Mouse (Mus musculus) right cerebral cortex, postnatal 36 days (tissue): ENCODE results near the gene Nagk.
"Not testable (repeated sequence)": the region's sequence is repeated elsewhere in the genome, so short reads cannot be mapped to it uniquely, and the experiment has no call there.

ENCODE experiments used
- DNase-seq, 2 experiments: peaks; one replicate each; pipeline ENCODE4 v3.0.0; 2022; ENCODE audit warnings: low spot score in 2 of 2, mixed read lengths in 1 of 2

The Nagk gene

DNA sequence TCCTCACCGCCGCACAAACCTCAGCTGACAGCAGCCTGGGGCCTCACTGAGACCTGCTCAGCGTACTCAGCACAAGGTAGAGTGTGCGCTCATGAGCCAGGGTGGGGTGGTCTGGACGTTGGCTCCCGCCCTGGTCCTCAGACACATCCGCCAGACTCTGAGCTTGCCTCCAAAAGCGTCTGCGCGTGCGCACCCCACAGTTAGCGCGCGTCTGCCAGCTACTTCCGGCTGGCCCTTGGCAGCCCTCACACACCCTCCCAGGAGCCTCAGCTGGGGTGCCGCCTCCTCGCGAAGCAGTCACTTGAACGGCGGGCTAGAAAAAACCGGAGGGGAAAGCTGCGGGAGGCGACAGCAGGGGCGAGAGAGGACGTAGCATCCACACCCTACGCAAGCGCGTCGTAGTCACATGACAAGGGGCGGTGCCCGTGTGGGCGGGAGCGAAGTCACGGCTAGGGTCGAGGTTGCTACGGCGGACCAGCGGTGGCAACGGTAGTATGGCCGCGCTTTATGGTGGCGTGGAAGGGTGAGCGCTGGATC is at the start of gene Nagk:
Nagk (plus strand) TSS at position 223 of the 537 bp plus-strand sequence.
- peak; percentile 89 to 90 for DNase-seq

DNA sequence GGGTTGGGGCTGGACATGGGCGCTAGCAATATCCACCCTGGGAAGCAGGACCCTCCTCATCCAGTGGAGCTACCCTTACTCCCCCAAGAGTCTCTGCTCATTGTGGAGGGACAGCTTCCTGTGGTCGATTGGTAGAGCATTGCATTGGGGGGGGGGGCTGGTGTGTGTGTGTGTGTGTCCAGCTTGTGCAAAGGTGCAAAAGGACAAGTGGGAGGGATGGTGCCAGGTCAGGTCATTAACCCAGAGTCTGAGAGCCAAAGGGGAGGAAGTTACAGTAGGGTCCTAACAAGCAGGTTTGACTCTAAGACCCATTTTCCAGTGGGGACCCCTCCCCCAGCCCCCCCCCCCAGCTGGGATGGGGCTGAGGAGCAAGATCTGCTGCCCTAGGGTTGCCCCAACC is 49.3 kb upstream of the Nagk start:
- no peak for DNase-seq

DNA sequence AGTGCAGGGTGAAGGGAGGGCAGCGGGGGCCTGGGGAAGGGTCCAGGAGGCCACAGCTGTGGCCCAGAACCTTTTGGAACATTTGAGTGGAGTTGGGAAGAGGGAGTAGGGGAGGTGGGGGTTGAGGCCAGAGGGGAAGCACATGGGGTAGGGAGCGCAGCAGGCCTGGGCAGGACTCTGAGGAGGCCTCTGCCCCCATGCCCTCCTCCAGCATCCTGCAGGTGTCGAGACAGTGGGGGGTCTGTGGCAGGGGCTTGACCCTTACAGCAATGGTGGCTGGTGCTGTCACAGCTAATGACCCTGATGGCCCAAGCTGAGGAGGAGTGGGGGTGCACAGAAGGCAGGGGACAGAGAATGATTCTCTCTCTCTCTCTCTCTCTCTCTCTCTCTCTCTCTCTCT is 45.5 kb upstream of the Nagk start:
- DNase-seq: no peak

DNA sequence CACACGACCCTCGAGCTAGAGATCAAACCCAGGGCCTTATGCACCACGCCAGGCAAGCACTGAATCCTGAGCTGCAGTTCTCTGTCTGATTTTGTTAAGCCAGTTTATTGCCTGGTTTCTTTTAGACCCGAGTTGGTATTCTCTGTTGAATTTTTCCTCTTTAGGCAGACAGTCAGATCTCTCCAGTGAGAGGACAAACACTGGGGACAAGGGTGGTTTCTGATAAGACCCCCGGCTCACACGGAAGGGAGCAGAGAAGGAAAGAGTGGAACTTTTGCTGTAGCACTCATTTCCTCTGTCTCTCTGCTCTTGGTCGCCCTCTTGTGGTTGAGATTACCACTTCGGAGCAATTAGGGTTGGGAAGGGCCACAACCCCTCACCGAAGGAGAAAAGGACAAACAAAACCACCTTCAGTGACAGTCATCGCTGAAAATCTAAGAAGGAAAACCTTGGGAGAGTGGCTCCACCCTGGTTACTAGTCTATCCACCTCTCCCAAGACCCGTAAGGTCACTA is 44.6 kb upstream of the Nagk start:
- DNase-seq: no peak

DNA sequence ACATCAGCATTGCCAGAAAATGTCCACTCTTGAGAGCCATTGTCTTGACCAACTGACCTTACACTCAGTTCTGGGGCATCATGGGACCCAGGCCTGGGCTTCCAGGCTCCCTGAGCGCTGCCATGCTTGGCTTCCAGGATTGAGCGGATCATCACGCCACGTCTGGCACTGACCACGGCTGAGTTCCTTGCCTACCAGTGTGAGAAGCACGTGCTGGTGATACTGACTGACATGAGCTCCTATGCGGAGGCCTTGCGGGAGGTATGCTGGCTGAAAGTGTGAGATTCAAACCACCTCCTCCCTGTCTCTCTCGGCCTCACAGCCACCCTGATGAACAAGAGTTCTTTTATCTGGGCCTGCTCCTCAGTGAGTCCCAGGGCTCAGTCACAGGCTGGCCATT is 38.7 kb upstream of the Nagk start:
- DNase-seq: no peak

DNA sequence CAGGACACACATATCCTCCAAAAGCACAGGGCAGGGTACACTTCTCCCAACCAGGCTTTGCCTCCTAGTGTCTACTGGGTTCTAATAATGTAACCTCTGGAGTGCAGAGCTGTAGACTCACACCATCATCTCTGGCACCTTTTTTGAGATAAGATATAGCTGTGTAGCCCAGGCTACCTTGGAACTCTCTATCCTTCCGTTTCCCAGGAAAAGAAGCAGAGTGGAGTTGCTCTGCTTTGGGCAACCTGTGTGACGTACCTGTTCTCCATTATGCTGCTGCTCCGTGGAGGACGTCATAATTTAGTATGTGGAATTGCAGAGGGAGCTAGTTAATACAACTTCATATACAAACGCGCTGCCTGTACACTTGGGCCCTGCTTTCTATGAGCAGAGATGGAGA is 32.4 kb upstream of the Nagk start, which contains the start of gene Ankrd53:
Ankrd53 (plus strand) TSS at position 301 of the 400 bp plus-strand sequence.
- no peak for DNase-seq

DNA sequence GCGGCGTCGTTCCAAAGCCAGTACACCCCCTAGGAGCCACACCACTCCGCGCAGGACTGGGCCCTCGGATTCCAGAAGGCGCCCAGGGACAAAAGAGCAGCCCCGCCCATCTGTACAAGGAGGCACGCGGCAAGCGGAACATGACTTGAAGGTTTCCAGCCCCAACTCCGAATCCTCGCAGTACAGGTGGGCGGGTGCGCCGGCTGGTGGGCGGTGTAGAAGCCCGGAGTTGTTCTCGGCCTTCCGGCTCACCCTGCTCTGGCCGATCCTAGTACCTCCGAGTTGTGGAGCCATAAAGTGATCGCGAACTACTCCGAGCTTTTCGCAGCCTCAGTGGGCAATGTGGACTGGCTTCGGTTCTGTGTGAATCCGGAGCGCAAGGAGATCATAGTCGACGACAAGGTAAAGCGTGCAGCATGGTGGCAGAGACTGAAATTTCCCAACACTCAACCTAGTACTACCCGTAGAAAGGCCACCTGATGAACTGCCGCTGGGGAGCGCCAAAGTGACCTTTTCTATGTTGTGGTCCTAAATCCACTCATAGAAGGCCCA is 31.8 kb upstream of the Nagk start:
- no peak for DNase-seq

DNA sequence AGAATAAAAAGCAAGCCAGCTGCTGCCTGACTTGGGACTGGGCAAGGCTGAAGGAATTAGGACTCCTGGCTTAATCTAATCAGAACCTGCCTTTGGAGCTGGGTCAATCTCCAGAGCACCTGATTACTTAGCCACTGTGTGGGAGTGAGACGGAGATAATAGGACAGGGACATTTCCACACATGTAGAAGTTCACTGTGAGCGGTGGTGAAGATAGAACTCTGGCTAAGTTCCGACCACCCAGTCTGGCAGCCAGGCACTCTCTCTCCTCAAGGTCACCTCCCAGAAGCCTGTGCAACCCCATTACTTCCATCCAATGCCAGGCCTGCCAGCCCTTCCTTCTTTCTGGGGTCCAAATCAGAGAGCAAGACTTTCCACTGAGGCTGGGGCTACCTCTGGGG is 27.8 kb upstream of the Nagk start:
- DNase-seq: no peak

DNA sequence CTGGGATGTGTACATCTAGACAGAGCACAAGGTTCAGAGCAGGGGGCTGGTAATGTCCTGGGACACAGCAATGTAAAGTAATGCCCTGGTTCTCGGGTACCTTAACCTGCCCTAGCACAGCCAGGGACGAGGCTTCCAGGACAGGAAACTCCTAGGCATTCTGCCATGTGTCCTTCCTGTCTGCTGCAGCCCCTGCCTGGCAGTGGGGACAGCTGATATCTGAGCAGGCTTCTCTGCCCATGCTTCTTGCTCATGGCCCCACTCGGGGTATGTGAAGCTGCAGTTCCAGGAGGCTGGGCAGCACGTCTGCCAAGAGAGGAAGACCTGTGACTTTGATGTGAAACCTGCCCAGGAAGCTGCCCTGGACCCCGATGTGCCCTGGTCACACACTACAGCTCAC is 26.3 kb upstream of the Nagk start:
- DNase-seq: no peak

DNA sequence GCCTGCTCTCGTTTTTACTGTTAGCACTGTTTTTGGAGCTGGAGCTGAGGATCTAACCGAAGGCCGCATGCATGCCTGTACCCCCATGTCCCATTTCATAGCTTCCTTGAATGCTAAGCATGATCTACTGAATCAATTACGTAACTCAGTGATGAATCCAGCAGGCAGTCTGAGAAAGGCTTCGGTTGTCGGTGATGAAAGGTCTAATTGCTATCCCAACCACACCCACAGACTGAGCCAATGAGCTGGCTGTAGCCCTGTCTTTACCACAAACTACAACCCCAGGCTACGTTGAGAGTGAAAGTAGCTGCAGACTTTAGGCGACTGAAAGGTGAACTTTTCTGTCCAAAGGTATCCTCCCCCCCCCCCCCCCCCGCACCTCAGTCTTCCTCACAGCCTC is 20.7 kb upstream of the Nagk start:
- no peak for DNase-seq

DNA sequence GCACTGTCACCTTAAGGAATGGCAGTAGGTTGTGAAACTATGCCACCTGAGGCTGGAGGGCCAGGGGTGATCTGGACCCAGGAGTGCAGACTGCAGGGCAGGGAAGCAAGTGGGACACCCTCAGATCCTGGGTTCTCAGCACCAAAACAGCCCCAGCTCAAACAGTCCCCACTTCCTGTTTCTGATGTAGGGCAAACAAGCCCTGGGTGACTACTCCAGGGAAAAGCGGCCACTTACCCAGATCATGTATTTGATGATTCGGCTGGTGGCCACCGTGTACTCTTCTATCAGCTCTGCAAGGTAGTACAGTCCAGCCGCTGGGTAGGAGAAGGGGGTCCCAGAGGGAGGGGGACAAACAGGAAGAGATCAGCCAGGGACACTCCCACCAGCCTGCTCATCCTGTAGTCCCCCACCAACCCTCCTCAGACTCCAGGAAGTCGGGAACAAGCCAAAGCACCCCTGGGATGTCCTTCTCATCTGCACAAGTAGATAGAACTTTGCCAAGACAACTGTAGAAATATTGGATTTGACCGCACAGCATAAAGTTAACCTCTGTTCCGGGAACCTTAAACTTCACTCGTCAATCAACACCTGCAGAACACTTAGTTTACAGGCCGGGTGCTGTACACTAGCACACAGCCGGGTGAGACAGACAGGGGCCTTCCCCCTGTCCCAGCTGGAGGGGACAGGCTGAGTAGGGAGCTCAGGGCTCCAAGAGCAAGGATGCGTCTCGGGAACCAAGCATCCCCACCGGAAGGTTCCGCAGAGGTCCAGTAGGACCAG is 19.8 kb upstream of the Nagk start:
- no peak for DNase-seq

DNA sequence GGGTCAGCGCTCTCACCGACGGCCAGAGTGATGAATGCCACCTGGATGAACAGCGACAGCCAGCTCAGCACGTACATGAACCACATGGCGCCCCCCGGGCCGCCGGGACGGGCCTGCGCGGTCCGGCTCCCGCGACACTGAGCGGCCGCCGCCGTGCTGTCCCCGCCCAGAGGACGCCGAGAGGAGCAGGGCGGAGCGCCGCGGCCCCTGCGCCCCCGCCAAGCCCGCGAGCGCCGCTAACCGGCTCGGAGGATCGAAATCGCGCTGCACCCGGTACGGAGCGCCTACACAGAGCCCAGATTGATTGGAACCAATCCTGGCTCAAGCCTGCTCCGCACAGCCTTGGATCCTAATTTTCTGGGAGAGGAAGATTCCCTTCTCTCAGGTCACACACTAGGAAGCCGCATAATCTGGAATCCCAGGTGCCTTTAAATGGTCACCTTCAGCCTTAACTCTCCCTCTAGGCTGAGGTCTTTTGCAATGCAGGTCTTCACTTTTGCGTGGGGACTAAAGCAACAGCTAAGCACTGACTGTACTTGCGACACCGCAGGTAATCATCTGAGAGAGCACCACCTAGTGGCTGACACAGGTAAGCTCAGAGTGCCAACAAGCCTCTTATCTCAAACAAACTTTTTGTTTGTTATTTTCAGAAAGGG is 19.0 kb upstream of the Nagk start, which contains the start of gene Tex261:
Tex261 (minus strand) TSS at position 176 of the 656 bp plus-strand sequence.
- DNase-seq: peak; percentile 83 to 87

DNA sequence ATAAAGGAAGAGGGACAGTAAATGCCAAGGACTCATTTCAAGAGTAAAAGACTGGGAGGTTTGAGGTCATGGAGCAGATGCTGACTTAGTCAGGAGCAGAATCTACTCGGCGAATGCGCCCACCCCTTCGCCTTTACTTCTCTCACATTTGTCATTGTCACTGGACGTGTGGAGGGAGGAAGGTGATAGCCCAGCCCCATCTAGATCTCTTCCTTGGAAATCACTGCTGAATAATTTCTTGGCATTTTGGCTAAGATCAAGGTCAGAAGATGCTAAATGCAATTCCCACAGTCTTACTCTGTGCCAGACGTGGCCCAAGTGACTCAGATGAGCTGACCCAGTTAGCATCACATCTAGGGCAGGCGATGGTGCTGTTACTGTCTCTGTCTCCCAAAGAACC is 16.5 kb upstream of the Nagk start:
- no peak for DNase-seq

DNA sequence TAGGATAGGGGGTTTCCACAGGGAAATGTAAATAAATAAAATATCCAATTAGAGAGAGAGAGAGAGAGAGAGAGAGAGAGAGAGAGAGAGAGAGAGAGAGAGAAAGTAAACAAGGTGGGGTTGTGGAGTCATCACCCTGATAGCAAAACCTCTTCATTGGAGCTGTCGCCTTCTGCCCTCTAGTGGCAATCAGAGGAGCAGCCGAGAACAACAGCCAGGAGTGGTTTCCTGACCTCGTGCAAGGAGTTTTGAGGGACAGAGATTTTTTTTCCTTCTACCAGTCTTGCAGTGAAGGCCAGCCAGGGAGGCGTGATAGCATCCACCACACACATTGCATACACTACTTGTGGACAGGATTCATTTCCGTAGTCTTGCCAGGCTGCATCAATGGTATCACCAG is 15.8 kb upstream of the Nagk start:
- no peak for DNase-seq

DNA sequence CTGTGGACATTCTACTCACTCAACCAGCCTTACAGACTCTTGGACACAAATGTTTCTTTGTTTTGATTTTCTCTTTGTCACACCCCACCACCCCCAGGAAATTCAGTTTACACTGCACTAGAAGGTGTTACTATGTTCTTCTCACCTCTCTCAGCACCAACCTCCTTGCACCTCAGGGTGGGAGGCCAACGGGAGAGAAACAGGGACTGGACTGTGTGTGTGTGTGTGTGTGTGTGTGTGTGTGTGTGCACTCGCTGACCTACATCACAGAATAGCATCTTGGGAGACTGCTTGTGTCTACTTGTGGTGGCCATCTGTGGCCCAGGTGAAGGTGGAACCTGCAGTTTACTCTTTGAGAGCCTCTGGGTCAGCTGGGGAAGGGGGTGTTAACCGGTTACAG is 8.4 kb upstream of the Nagk start:
- no peak for DNase-seq

DNA sequence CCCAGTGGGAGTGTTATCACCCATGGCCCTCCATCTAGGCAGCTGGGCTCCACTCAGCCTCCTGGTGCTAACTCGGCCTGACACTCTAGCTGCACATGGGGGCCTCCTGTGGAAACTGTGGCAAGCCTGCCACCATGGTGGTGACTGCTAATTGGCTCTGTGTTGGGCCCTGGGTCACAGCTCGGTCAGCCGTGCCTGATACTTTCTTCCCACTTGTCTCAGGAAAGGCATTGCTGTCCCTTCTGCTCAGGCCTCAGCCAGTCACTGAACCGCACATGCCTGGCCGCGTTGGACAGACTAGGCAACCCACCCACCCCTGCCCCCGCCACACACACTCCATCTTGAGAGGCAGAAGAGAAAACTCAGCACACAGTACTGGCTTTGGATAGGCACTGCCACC is 6.2 kb upstream of the Nagk start:
- no peak for DNase-seq

DNA sequence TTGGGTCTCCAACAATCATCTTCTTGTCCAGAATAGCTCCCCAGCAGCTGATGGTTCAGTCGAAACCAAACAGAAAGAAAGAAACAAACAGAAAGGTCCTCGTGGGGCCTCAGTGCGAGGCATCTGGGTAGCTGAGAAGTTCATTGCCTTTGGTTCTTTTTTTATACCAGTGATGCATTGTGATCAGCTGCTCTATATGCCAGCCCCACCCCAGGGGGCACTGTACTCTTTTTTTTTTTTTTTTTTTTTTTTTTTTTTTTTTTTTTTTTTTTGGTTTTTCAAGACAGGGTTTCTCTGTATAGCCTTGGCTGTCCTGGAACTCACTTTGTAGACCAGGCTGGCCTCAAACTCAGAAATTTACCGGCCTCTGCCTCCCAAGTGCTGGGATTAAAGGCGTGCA is 4.2 kb upstream of the Nagk start:
- not testable (repeated sequence) for DNase-seq

DNA sequence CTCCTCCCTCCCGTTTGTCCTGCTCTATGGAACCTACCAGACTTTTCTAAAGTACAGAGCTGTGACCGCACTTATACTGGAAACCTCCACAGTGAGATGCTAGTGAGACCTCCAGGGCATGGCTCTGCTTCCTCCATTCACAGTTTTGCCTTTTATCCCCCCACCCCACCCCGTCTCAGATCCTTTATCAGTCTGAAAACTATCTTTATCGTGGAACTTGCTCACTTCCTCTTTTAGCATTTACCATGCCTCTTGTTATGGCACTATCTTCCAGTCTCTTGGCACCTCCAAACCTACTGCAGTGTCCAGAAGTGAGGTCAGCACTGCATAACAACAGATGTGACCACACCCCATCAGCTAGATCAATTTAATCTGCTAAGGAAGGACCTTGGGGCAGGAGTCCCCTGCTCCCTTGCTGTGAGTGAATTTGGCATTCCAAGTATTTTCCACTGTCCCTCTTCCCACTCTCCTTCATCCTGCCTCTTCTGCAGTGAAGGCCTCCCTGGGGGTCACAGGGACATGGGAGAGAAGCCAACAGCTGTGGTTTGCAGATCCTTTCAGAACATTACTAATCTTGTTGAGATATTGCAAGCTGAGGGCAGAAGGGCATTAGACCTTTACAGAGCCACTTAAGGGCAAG is 3.4 kb upstream of the Nagk start:
- no peak for DNase-seq

DNA sequence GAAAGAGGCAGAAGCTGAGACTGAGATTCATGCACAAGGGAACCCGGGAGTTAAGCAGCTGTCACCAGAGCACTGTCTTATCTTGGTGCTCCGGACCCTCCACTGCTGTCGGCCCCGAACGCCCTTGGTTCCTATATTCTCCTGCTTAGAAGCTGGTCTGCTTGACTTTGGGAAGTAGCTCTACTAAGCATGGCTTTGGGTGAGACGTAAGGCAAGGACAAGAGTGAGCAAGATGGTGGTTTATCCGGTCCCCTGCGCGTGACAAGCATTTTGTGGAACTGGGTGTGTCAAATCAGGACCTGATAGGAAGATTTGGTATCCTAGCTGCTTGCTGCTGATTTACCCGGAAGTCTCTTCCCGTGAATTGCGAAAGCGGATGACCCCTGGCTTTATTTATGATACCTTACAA is 714 bp downstream of the Nagk start:
- DNase-seq: peak in 1 of 2 experiments; percentile 37

DNA sequence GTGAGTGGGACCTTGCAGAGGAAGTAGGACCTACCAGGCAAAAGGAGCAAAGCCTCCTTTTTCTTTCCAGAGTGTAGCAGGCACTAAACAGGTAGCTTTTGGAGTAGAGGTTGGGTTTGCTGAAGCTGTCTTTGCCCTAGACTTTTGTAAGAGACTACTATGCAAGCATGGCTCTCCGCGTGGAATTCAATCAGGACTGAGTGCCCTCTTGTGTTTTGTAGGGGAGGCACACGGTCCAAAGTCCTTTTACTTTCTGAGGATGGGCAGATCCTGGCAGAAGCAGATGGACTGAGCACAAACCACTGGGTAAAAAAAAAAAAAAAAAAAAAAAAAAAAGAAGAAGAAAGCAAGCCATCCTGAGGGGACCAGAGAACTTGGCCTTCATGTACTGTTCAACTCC is 1.9 kb downstream of the Nagk start:
- no peak for DNase-seq

DNA sequence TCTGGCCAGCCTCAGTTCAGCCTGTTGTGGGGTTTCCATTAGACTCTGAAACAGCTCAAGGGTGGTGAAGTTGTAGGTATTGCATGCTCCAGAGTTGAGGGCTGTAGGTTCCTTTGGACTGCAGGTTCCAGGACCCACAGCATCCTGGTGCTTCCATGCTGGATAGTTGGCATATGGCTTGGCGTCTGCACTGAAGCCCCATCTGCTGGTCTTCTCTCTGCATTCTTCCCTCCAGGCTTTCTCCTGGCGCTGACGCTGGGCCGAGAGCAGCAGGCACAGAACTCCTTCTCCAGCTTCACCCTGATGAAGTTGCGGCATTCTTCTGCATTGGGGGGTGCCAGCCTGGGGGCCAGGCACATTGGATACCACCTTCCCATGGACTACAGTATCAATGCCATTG is 7.3 kb downstream of the Nagk start:
- DNase-seq: no peak

DNA sequence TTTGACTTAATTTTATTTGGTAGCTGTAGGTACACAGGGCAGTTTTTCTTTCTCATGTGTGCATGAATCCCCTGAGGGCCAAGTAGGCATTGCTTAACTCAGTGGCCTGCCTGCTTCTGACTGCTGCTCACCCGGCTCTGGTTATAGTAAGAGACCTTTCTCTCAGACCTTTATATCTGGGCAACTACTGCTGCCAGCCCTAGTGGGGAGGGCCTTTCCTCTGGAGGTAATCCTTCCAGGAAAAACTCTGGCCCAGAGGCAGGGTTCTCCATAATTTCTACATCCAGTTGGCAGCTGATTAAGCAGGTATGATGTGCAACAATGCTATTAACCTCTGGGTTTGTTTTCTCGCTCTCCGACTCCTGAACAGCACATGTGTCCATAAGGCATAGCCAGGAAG is 8.1 kb downstream of the Nagk start:
- no peak for DNase-seq
